Mouse (Mus musculus): Measurements from ENCODE around the gene Txn1. TPM values are rescaled to one million over a fixed set of nuclear protein-coding genes. Genes with fewer than 3 reads are reported as not detected.

Gene Txn1
- polyA plus RNA-seq (2015; fragmentation: Nextera tagmentation; extraction: Ambion mirVana): 702 and 713 TPM in 2 replicates

GRCm38 (mm10) chr4:57956029-57956960 lies at the start of gene Txn1:
TSS of gene Txn1 (minus strand) at chr4:57956411.
- H3K9ac ChIP-seq (ENCODE audit: low read depth, low read length): peak within 1 kb of the TSS; percentile 71
- H3K27ac ChIP-seq (ENCODE audit: low read depth, low read length): peak within 1 kb of the TSS; percentile 97
- no peaks in the 10 kb centered on the region for H3K27me3 ChIP-seq (replicated peaks; ENCODE audit: control insufficient read depth, insufficient read depth, low read length)
- peak within 1 kb of the TSS; percentile 80 for H3K4me2 ChIP-seq (replicated peaks; ENCODE audit: low read depth)
- peaks cover 8% of the 10 kb centered on the region for H3K36me3 ChIP-seq (ENCODE audit: control insufficient read depth, insufficient read depth)
- no peak for TF ChIP-seq CTCF (IDR thresholded peaks at IDR 0.05; ENCODE audit: low read depth)
- H3K9me3 ChIP-seq (ENCODE audit: control insufficient read depth): no peaks in the 10 kb centered on the region
- ATAC-seq: peak; percentile 93
- H3K4me1 ChIP-seq (replicated peaks; ENCODE audit: control insufficient read depth, insufficient read depth, low read length): peaks cover 28% of the 10 kb centered on the region
- under 1% methylated on average over 56 of the region's 71 CpGs for WGBS
- peak within 1 kb of the TSS; percentile 94 for H3K4me3 ChIP-seq (ENCODE audit: low read depth, low read length)

DNA sequence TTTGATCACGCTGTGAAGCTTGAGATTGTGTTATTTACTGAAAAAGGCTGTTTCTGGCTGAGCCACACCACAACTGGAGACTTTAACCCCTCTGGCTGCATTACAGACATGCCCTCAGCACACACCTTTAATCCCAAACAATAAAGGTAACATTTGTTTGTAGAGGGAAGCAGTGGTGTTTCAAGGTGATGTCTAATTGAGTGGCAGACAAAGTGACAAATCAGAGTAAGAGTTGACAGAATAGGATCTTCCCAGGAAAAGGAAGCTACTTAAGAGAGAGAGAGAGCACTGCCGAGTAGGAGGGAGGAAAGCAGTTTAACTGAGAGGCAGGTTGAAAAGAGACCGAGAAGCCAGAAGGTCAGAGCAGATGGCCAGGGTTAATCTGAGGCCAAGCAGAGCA lies 47.3 kb upstream of the Txn1 start:
- Histone ChIP-seq H3K4me1 (replicated peaks; ENCODE audit: control insufficient read depth, insufficient read depth, low read length) (no peaks in the 10 kb centered on the region), H3K9me3 (ENCODE audit: control insufficient read depth) (no peaks in the 10 kb centered on the region), H3K36me3 (ENCODE audit: control insufficient read depth, insufficient read depth) (no peaks in the 10 kb centered on the region), H3K4me3 (ENCODE audit: low read depth, low read length) (no peak overlapping the region), H3K27me3 (replicated peaks; ENCODE audit: control insufficient read depth, insufficient read depth, low read length) (no peaks in the 10 kb centered on the region), H3K9ac (ENCODE audit: low read depth, low read length) (no peak overlapping the region), H3K4me2 (replicated peaks; ENCODE audit: low read depth) (no peak overlapping the region), H3K27ac (ENCODE audit: low read depth, low read length) (no peak overlapping the region)
- peak; percentile 43 for ATAC-seq
- WGBS: 57% methylated on average over 3 of the region's 3 CpGs
- TF ChIP-seq CTCF (IDR thresholded peaks at IDR 0.05; ENCODE audit: low read depth): no peak

DNA sequence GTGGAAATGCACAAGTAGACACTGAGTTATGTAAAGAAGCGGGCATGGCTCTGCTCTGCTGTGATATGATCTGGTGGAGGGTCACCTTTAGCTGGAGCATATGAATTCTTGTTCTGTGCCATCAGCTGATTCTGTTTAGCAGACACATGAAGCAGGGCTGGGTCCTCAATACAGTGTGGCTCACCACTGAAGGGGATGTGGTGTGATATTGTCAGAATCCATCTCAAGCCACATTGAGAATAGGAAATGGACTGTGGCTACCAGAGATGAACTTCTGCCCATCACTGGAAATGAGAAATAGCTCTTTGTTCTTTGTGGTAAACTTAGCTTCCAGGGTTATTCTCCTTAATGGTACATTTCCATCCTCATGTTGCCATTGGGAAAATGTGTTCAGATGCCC lies 35.2 kb upstream of the Txn1 start:
- Histone ChIP-seq H3K27me3 (replicated peaks; ENCODE audit: control insufficient read depth, insufficient read depth, low read length) (no peaks in the 10 kb centered on the region), H3K9ac (ENCODE audit: low read depth, low read length) (no peak overlapping the region), H3K27ac (ENCODE audit: low read depth, low read length) (no peak overlapping the region), H3K4me3 (ENCODE audit: low read depth, low read length) (no peak overlapping the region), H3K36me3 (ENCODE audit: control insufficient read depth, insufficient read depth) (no peaks in the 10 kb centered on the region), H3K4me2 (replicated peaks; ENCODE audit: low read depth) (no peak overlapping the region), H3K9me3 (ENCODE audit: control insufficient read depth) (no peaks in the 10 kb centered on the region), H3K4me1 (replicated peaks; ENCODE audit: control insufficient read depth, insufficient read depth, low read length) (no peaks in the 10 kb centered on the region)
- WGBS: 86% methylated on average over 1 of the region's 1 CpGs
- no peak for TF ChIP-seq CTCF (IDR thresholded peaks at IDR 0.05; ENCODE audit: low read depth)
- no peak for ATAC-seq

DNA sequence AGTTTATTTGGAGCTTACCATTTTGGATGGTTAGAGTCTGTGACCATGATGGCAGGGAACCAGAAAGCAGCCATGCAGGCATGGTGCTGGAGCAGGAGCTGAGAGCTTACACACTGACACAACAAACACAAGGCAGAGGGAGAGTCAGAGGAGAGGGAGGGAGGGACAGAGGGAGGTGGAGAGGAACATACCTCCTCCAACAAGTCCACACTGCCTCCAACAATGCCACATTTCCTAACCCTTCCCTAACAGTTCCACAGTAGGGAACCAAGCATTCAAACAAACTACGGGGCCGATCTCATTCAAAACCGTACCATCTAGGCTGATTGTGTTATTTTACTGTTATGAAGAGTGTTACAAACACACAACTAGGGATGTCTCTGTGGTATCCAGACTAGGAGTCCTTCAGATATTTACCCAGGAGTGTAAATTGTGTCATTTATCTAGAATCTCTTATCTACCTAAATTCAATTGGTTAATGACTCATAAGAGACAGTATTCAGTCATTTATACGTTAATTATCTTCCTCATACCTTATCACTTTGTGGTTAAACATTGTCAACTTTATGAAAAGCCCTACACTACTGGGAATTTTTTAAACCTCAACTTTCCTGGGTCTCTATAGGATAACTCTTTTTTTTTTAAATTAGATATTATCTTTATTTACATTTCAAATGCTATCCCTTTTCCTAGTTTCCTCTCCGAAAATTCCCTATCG lies 18.3 kb upstream of the Txn1 start:
- peak; percentile 33; the same call in 1 of the 2 replicates for ATAC-seq
- no peak for TF ChIP-seq CTCF (IDR thresholded peaks at IDR 0.05; ENCODE audit: low read depth)
- no peak overlapping the region for H3K4me3 ChIP-seq (ENCODE audit: low read depth, low read length)
- WGBS: 52% methylated on average over 6 of the region's 6 CpGs
- H3K4me1 ChIP-seq (replicated peaks; ENCODE audit: control insufficient read depth, insufficient read depth, low read length): peaks cover 7% of the 10 kb centered on the region; the same call in 1 of the 2 replicates
- H3K4me2 ChIP-seq (replicated peaks; ENCODE audit: low read depth): peak overlapping the region; percentile 21; the same call in 1 of the 2 replicates
- no peaks in the 10 kb centered on the region for H3K9me3 ChIP-seq (ENCODE audit: control insufficient read depth)
- no peaks in the 10 kb centered on the region for H3K27me3 ChIP-seq (replicated peaks; ENCODE audit: control insufficient read depth, insufficient read depth, low read length)
- H3K27ac ChIP-seq (ENCODE audit: low read depth, low read length): no peak overlapping the region
- H3K9ac ChIP-seq (ENCODE audit: low read depth, low read length): no peak overlapping the region
- H3K36me3 ChIP-seq (ENCODE audit: control insufficient read depth, insufficient read depth): no peaks in the 10 kb centered on the region

DNA sequence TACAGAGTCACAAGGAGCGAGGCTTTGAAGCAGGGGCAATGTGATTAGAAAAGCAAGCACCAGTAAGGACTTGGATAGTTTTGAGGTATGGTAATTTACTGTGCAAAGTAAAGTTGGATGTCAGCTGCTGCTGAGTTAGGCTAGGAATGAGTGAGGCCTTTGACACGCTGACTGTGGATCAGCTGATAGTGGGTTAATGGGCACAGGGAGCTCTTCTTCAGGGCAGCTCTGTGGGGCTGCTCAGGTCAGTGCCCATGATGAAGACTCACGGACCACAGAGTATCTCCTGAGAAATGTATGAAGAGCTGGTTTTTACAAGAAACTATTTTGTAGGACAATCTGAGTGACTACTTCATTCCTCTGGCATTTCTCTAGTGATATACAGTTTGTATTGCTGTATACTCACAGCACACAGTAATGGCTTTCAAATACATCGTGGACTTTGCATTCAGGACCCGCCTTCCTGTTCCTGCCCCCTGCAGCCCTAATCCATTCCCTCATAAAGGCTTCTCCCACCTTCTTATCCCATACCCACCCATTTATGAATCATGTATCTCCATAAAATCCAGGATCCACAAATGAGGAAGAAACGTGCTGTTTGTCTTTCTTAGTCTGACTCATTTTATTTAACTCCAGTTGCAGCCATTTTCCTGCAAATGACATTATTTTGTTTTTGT lies 17.5 kb upstream of the Txn1 start:
- no peak overlapping the region for H3K9ac ChIP-seq (ENCODE audit: low read depth, low read length)
- H3K36me3 ChIP-seq (ENCODE audit: control insufficient read depth, insufficient read depth): no peaks in the 10 kb centered on the region
- H3K27ac ChIP-seq (ENCODE audit: low read depth, low read length): 0 out of 2 replicates have a peak overlapping the region, but pooled peaks have one; percentile 35
- H3K4me3 ChIP-seq (ENCODE audit: low read depth, low read length): no peak overlapping the region
- H3K4me2 ChIP-seq (replicated peaks; ENCODE audit: low read depth): no peak overlapping the region
- ATAC-seq: peak; percentile 69
- H3K9me3 ChIP-seq (ENCODE audit: control insufficient read depth): no peaks in the 10 kb centered on the region
- H3K4me1 ChIP-seq (replicated peaks; ENCODE audit: control insufficient read depth, insufficient read depth, low read length): peaks cover 7% of the 10 kb centered on the region; the same call in 1 of the 2 replicates
- TF ChIP-seq CTCF (IDR thresholded peaks at IDR 0.05; ENCODE audit: low read depth): no peak
- 47% methylated on average over 6 of the region's 6 CpGs for WGBS
- H3K27me3 ChIP-seq (replicated peaks; ENCODE audit: control insufficient read depth, insufficient read depth, low read length): no peaks in the 10 kb centered on the region

DNA sequence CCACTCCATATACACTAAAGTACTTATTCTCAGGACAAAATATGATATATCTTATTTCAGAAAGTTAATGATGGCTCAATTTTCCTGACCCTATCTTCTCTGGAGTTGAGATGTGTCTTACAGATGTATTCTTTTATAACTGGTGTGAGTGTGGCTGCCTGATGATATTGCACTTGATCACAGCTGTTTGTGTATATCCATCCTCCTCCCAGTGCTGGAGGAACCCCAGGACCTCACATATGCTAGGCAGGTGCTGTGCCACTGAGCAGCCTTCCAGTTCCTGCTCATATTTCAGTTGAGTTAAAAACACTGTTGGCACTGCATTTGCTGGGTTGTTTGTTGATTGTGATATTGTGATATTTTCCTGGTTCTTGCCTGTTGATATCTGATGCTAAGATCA lies 14.1 kb upstream of the Txn1 start:
- no peak overlapping the region for H3K27ac ChIP-seq (ENCODE audit: low read depth, low read length)
- H3K4me3 ChIP-seq (ENCODE audit: low read depth, low read length): no peak overlapping the region
- H3K9ac ChIP-seq (ENCODE audit: low read depth, low read length): no peak overlapping the region
- no peak for ATAC-seq
- TF ChIP-seq CTCF (IDR thresholded peaks at IDR 0.05; ENCODE audit: low read depth): no peak
- H3K27me3 ChIP-seq (replicated peaks; ENCODE audit: control insufficient read depth, insufficient read depth, low read length): no peaks in the 10 kb centered on the region
- H3K4me2 ChIP-seq (replicated peaks; ENCODE audit: low read depth): no peak overlapping the region
- H3K9me3 ChIP-seq (ENCODE audit: control insufficient read depth): no peaks in the 10 kb centered on the region
- no peaks in the 10 kb centered on the region for H3K36me3 ChIP-seq (ENCODE audit: control insufficient read depth, insufficient read depth)
- H3K4me1 ChIP-seq (replicated peaks; ENCODE audit: control insufficient read depth, insufficient read depth, low read length): peaks cover 7% of the 10 kb centered on the region; the same call in 1 of the 2 replicates
